ENCODE assay signal across 24 mouse cellular contexts in genomic region chr7:111654526-111654925, GRCm38 (mm10).
"Had no signal": no experiment of that assay in that cellular context is flagged by ENCODE, and none has a peak within 500 bp of the region (broad histone marks: within the 10 kb centered on the region; RNA-seq: fewer than 3 reads in every experiment).

No protein-coding gene starts in this region.

- DNase-seq: gastrocnemius, adult 2 months; gastrocnemius, postnatal 10 days; gastrocnemius, postnatal 25 days; heart, adult 18-20 months; heart, postnatal 10 days; heart, postnatal 4 days; kidney, adult 18-20 months; kidney, adult 8-10 months; kidney, postnatal 10 days; kidney, postnatal 25 days; kidney, postnatal 4 days; liver; liver, embryonic 13.5 days; liver, postnatal 0 days had no signal

- H3K4me3 ChIP-seq: gastrocnemius, adult 2 months; heart, embryonic 10.5 days; heart, embryonic 12.5 days; hindbrain, embryonic 10.5 days; intestine, embryonic 15.5 days; limb, embryonic 10.5 days; limb, embryonic 12.5 days; liver, embryonic 13.5 days; liver, embryonic 15.5 days had no signal

- H3K9me3 ChIP-seq: heart, embryonic 10.5 days; heart, embryonic 12.5 days; hindbrain, embryonic 10.5 days; intestine, embryonic 15.5 days; limb, embryonic 10.5 days; limb, embryonic 12.5 days; liver, embryonic 13.5 days; liver, embryonic 15.5 days had no signal

- H3K4me2 ChIP-seq: heart, embryonic 12.5 days; intestine, embryonic 15.5 days; limb, embryonic 12.5 days; liver, embryonic 11.5 days; liver, embryonic 13.5 days; liver, embryonic 15.5 days had no signal

- H3K4me1 ChIP-seq: heart, embryonic 10.5 days; hindbrain, embryonic 10.5 days; intestine, embryonic 15.5 days; limb, embryonic 10.5 days; limb, embryonic 12.5 days; liver, embryonic 13.5 days; liver, embryonic 15.5 days had no signal

- H3K9ac ChIP-seq: heart, embryonic 12.5 days; intestine, embryonic 15.5 days; limb, embryonic 12.5 days; liver, embryonic 13.5 days; liver, embryonic 15.5 days; liver, postnatal 0 days had no signal

- ATAC-seq: inflammation-experienced regulatory T-cells, adult 6 months; intestine, embryonic 15.5 days; intestine, postnatal 0 days; liver, postnatal 0 days had no signal

- H3K27ac ChIP-seq: gastrocnemius, adult 2 months; heart, embryonic 10.5 days; hindbrain, embryonic 10.5 days; intestine, embryonic 15.5 days; limb, embryonic 10.5 days; limb, embryonic 12.5 days; liver, embryonic 13.5 days; liver, embryonic 15.5 days had no signal

- H3K27me3 ChIP-seq: heart, embryonic 12.5 days; intestine, embryonic 15.5 days; limb, embryonic 12.5 days; liver, embryonic 13.5 days; liver, embryonic 15.5 days had no signal

- H3K36me3 ChIP-seq: heart, embryonic 10.5 days; heart, embryonic 12.5 days; hindbrain, embryonic 10.5 days; intestine, embryonic 15.5 days; limb, embryonic 10.5 days; limb, embryonic 12.5 days; liver, embryonic 13.5 days; liver, embryonic 15.5 days had no signal
